Mouse (Mus musculus) hindlimb bud, embryonic 11.5 days (tissue): ENCODE measurements around the gene 1810043G02Rik.
"Not testable (repeated sequence)": the region's sequence is repeated elsewhere in the genome, so short reads cannot be mapped to it uniquely, and the experiment has no call there.

ENCODE experiments used
- DNase-seq: peaks from one replicate; pipeline ENCODE4 v3.0.0-alpha.2; 2012; ENCODE audit warnings: low read depth, low spot score; ENCODE audit errors: extremely low spot score

1810043G02Rik gene

GRCm38 (mm10) chr10:77978351-77979350 is at the start of gene 1810043G02Rik:
Gene 1810043G02Rik (plus strand): TSS chr10:77978524.
- DNase-seq = peak; percentile 86

GRCm38 (mm10) chr10:77939685-77940084 is 38.6 kb upstream of the 1810043G02Rik start:
- DNase-seq = no peak

- DNase-seq = not testable (repeated sequence)
Measured at GRCm38 (mm10) chr10:77950468-77950867, 27.9 kb upstream of the 1810043G02Rik start.

GRCm38 (mm10) chr10:77962725-77963124 is 15.6 kb upstream of the 1810043G02Rik start:
- no peak for DNase-seq

GRCm38 (mm10) chr10:77963971-77964370 is 14.4 kb upstream of the 1810043G02Rik start:
- DNase-seq = no peak

GRCm38 (mm10) chr10:77969274-77969972 is 8.9 kb upstream of the 1810043G02Rik start:
- DNase-seq = no peak

- DNase-seq = no peak
Measured at GRCm38 (mm10) chr10:77969973-77970325, 8.4 kb upstream of the 1810043G02Rik start.

GRCm38 (mm10) chr10:77970481-77970880 is 7.8 kb upstream of the 1810043G02Rik start, which contains the start of gene Trpm2:
Gene Trpm2 (minus strand): TSS chr10:77970563.
- no peak for DNase-seq

- DNase-seq = no peak
Measured at GRCm38 (mm10) chr10:77971191-77971590, 7.1 kb upstream of the 1810043G02Rik start.

- no peak for DNase-seq
Measured at GRCm38 (mm10) chr10:77971709-77972553, 6.4 kb upstream of the 1810043G02Rik start.

GRCm38 (mm10) chr10:77974323-77974722 is 4.0 kb upstream of the 1810043G02Rik start:
- no peak for DNase-seq

GRCm38 (mm10) chr10:77974811-77975210 is 3.5 kb upstream of the 1810043G02Rik start:
- no peak for DNase-seq

GRCm38 (mm10) chr10:77975653-77976052 is 2.7 kb upstream of the 1810043G02Rik start:
- no peak for DNase-seq

- no peak for DNase-seq
Measured at GRCm38 (mm10) chr10:77976458-77977150, 1.7 kb upstream of the 1810043G02Rik start.

GRCm38 (mm10) chr10:77984660-77985059 is 6.3 kb downstream of the 1810043G02Rik start:
- DNase-seq = peak; percentile 63

GRCm38 (mm10) chr10:77985775-77986174 is 7.5 kb downstream of the 1810043G02Rik start:
- no peak for DNase-seq

GRCm38 (mm10) chr10:77995639-77996038 is 17.3 kb downstream of the 1810043G02Rik start:
- DNase-seq = no peak

GRCm38 (mm10) chr10:78000200-78000599 is 21.9 kb downstream of the 1810043G02Rik start:
- no peak for DNase-seq

GRCm38 (mm10) chr10:78001796-78002195 is 23.5 kb downstream of the 1810043G02Rik start:
- no peak for DNase-seq

GRCm38 (mm10) chr10:78002316-78002715 is 24.0 kb downstream of the 1810043G02Rik start:
- no peak for DNase-seq
